Mouse (Mus musculus) Patski (cell line): ENCODE data around the gene Gm12258. TPM values are rescaled to one million over a fixed set of nuclear protein-coding genes. Genes with fewer than 3 reads are reported as not detected.
A peak's percentile ranks its signal among the peaks of the same experiment; 100 is the strongest.
"Not testable (repeated sequence)": the region's sequence is repeated elsewhere in the genome, so short reads cannot be mapped to it uniquely, and the experiment has no call there.

Experiments
- ATAC-seq: fragments of 100-300 bp; one replicate; pipeline ENCODE4 v1.8.0; 2021
- CTCF ChIA-PET: fragments of 350-600 bp; sonication (Branson Sonifier 250); formaldehyde crosslinking; loops from one replicate; lab custom pipeline; 2022; ENCODE audit warnings: inconsistent platforms; lab: Charles Lee
- POLR2A ChIA-PET: fragments of 350-600 bp; sonication (Branson Sonifier 250); formaldehyde crosslinking; loops from one replicate; lab custom pipeline; 2022; ENCODE audit warnings: antibody characterized with exemption, inconsistent platforms; lab: Charles Lee
- DNase-seq: peaks from one replicate; pipeline ENCODE4 v3.0.0-alpha.2; 2011; ENCODE audit warnings: low read depth, low spot score
- H3K27me3 ChIP-seq: fragments of 371-371 bp; one replicate; pipeline ENCODE4 v1.5.1; 2021
- CTCF ChIP-seq: fragments of 100-300 bp; IDR thresholded peaks from one replicate; pipeline ENCODE4 v1.5.1; 2021
- in situ Hi-C: fragments of 300-500 bp; cut with MboI; formaldehyde crosslinking; loops from 3 replicates; pipeline ENCODE4 v1.11.1; 2018; ENCODE audit warnings: low pct_unique_long_range_greater_than_20kb, mixed read lengths
- polyA plus RNA-seq: library from polyadenylated mRNA; unstranded; gene quantifications from one replicate; pipeline ENCODE4 v1.2.3, GENCODE M21; 2021

Gm12258 gene
- 6.8 TPM for polyA plus RNA-seq

- ChIA-PET CTCF (no interaction called here), POLR2A (no interaction called here)
- ATAC-seq (peak; percentile 100), DNase-seq (peak; percentile 98)
- H3K27me3 ChIP-seq: peaks cover 9% of the 10 kb centered on the region
- in situ Hi-C loops: no loop called here
- TF ChIP-seq CTCF: no peak
Measured at GRCm38 (mm10) chr11:58846919-58847461, at the start of gene Gm12258. Gene Gm12258 (plus strand): TSS chr11:58847158.

GRCm38 (mm10) chr11:58799747-58800146 is 47.2 kb upstream of the Gm12258 start:
- H3K27me3 ChIP-seq: peaks cover 19% of the 10 kb centered on the region
- ChIA-PET POLR2A (no interaction called here), CTCF (no interaction called here)
- no peak for TF ChIP-seq CTCF
- ATAC-seq (no peak), DNase-seq (no peak)
- in situ Hi-C loops: no loop called here

GRCm38 (mm10) chr11:58801558-58802228 is 45.3 kb upstream of the Gm12258 start, which contains the start of gene Fam183b:
Gene Fam183b (minus strand): TSS chr11:58801960.
- no peak for DNase-seq
- in situ Hi-C loops: no loop called here
- ChIA-PET POLR2A (no interaction called here), CTCF (no interaction called here)
- TF ChIP-seq CTCF: no peak
- no peak for ATAC-seq
- peaks cover 28% of the 10 kb centered on the region for H3K27me3 ChIP-seq

GRCm38 (mm10) chr11:58803871-58804270 is 43.1 kb upstream of the Gm12258 start:
- POLR2A ChIA-PET: no interaction called here
- in situ Hi-C loops: no loop called here
- DNase-seq (no peak), ATAC-seq (no peak)
- CTCF ChIA-PET: no interaction called here
- TF ChIP-seq CTCF: no peak
- peaks cover 25% of the 10 kb centered on the region for H3K27me3 ChIP-seq

- peaks cover 27% of the 10 kb centered on the region for H3K27me3 ChIP-seq
Measured at GRCm38 (mm10) chr11:58804393-58804792, 42.6 kb upstream of the Gm12258 start.

GRCm38 (mm10) chr11:58812001-58812400 is 35.0 kb upstream of the Gm12258 start:
- peaks cover 27% of the 10 kb centered on the region for H3K27me3 ChIP-seq
- CTCF ChIA-PET: no interaction called here
- in situ Hi-C loops: no loop called here
- POLR2A ChIA-PET: no interaction called here
- ATAC-seq (no peak), DNase-seq (no peak)
- TF ChIP-seq CTCF: peak; percentile 56

More at GRCm38 (mm10) chr11:58804393-58804792, 42.6 kb upstream of the Gm12258 start:
- no peak for TF ChIP-seq CTCF
- ATAC-seq (no peak), DNase-seq (no peak)
- ChIA-PET CTCF (no interaction called here), POLR2A (no interaction called here)
- in situ Hi-C loops: no loop called here

DNA sequence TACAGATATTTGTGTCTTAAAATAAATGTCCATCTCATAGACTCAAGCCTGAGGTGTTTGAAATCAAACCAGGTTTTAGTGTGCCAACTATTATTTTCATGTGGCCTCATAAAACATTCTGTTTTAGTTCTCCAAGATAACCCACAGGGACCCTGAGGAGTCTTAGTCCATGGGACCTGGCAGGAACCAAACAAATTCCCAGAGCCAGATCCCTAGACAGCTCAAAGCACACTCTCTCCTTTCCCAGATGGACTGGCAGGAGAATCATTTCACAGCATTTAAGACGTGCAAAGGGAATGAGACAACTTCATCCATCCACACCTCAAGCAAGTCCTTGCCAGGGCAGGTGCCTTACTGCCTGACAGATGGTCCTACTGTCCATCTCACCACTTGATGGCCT is 32.3 kb upstream of the Gm12258 start, which contains the start of gene Olfr313:
Gene Olfr313, plus strand, starts transcription at position 301 of the 400 bp plus-strand sequence.
- ATAC-seq, DNase-seq: not testable (repeated sequence)

GRCm38 (mm10) chr11:58815676-58816075 is 31.3 kb upstream of the Gm12258 start:
- POLR2A ChIA-PET: no interaction called here
- no peak for TF ChIP-seq CTCF

More for the DNA sequence above, 32.3 kb upstream of the Gm12258 start, which contains the start of gene Olfr313:
- POLR2A ChIA-PET, CTCF ChIA-PET, in situ Hi-C loops: not testable (repeated sequence)
- peaks cover 22% of the 10 kb centered on the region for H3K27me3 ChIP-seq

DNA sequence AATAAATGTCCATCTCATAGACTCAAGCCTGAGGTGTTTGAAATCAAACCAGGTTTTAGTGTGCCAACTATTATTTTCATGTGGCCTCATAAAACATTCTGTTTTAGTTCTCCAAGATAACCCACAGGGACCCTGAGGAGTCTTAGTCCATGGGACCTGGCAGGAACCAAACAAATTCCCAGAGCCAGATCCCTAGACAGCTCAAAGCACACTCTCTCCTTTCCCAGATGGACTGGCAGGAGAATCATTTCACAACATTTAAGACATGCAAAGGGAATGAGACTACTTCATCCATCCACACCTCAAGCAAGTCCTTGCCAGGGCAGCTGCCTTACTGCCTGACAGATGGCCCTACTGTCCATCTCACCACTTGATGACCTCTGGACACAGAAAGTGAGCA is 18.0 kb upstream of the Gm12258 start, which contains the start of gene Olfr312:
Gene Olfr312, plus strand, starts transcription at position 301 of the 400 bp plus-strand sequence.
- POLR2A ChIA-PET, in situ Hi-C loops, ATAC-seq, DNase-seq, H3K27me3 ChIP-seq, CTCF ChIA-PET: not testable (repeated sequence)

More at GRCm38 (mm10) chr11:58815676-58816075, 31.3 kb upstream of the Gm12258 start:
- in situ Hi-C loops: no loop called here
- DNase-seq: no peak
- CTCF ChIA-PET: no interaction called here
- H3K27me3 ChIP-seq: peaks cover 27% of the 10 kb centered on the region
- no peak for ATAC-seq

GRCm38 (mm10) chr11:58829764-58830163 is 17.2 kb upstream of the Gm12258 start:
- ATAC-seq: no peak
- TF ChIP-seq CTCF: no peak
- no peak for DNase-seq
- in situ Hi-C loops: no loop called here
- ChIA-PET POLR2A (no interaction called here), CTCF (no interaction called here)
- H3K27me3 ChIP-seq: peaks cover 14% of the 10 kb centered on the region

DNA sequence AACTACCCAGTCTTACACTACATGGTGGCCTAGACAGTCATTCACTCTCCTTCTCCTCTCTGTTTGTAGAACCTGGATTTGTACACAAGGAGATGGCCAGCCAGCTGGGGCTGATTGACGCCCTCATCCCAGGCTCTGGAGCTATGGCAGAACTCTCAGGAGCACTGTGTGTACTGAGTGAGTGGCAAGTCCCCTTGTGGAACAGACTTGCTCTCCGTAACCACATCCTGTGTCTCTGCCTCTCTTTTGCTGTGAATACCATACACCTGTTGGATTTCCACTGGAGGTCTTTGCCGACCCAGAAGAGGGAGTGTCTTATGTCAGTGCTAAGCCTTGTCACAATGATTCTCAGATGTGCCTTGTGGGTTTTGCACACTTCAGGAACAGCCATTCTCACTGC is 14.4 kb upstream of the Gm12258 start:
- ATAC-seq, POLR2A ChIA-PET, in situ Hi-C loops, CTCF ChIA-PET, DNase-seq: not testable (repeated sequence)
- H3K27me3 ChIP-seq: peaks cover 31% of the 10 kb centered on the region

DNA sequence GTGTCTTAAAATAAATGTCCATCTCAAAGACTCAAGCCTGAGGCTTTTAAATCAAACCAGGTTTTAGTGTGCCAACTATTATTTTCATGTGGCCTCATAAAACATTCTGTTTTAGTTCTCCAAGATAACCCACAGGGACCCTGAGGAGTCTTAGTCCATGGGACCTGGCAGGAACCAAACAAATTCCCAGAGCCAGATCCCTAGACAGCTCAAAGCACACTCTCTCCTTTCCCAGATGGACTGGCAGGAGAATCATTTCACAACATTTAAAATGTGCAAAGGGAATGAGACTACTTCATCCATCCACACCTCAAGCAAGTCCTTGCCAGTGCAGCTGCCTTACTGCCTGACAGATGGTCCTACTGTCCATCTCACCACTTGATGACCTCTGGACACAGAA is 8.0 kb upstream of the Gm12258 start, which contains the start of gene Olfr311:
Gene Olfr311, plus strand, starts transcription at position 301 of the 400 bp plus-strand sequence.
- DNase-seq, ATAC-seq, POLR2A ChIA-PET, CTCF ChIA-PET, in situ Hi-C loops: not testable (repeated sequence)
- H3K27me3 ChIP-seq: peaks cover 56% of the 10 kb centered on the region
